Mouse (Mus musculus): ENCODE measurements around the gene Ndufb8.

The Ndufb8 gene

GRCm38 (mm10) chr19:44530018-44530417, 25.2 kb downstream of the Ndufb8 start:
- no peak for DNase-seq (ENCODE audit: low spot score)

- DNase-seq (ENCODE audit: low spot score) = no peak
Measured at GRCm38 (mm10) chr19:44525551-44526205, 29.6 kb downstream of the Ndufb8 start.

DNA sequence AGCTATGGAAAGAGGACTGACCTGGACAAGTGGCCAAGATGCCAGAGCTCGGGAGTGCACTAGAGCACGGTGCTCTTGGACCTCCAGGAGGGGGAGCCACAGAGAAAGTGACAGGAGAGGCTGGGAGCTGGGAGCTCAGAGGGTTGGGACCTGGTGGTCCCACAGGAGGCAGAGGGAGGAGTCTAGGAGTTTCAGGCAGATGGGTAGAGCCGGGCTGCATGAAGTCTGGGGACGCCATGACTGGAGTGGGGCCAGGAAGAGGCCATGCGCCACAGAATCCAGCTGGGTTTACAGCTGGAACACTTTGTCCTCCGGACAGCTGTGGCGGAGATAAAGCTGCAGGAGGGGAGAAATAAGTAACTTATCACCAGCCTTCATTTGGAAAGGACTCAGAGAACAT, 36.1 kb downstream of the Ndufb8 start:
- peak; percentile 22 for DNase-seq (ENCODE audit: low spot score)

GRCm38 (mm10) chr19:44517996-44518768, 37.1 kb downstream of the Ndufb8 start:
- DNase-seq (ENCODE audit: low spot score) = no peak

DNA sequence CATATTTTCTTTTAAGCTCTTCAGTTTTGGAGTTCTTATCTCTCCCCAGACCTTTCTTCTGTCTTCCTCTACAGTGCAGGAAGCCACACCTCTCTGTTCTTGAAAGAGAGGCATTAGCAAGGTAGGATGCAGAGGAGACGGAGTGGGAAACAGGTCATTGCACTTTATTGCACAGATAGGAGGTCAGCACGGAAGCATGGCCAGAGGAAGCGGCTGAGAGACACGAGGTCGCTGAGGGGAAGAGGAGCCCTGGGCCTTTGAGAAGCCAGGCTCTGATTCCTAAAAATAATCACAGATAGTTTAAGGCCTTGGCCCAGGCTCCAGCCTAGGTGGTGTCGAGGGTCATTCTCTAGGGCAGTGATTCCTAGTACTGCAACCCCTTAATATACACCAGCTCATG, 39.5 kb downstream of the Ndufb8 start:
- DNase-seq (ENCODE audit: low spot score) = no peak

DNA sequence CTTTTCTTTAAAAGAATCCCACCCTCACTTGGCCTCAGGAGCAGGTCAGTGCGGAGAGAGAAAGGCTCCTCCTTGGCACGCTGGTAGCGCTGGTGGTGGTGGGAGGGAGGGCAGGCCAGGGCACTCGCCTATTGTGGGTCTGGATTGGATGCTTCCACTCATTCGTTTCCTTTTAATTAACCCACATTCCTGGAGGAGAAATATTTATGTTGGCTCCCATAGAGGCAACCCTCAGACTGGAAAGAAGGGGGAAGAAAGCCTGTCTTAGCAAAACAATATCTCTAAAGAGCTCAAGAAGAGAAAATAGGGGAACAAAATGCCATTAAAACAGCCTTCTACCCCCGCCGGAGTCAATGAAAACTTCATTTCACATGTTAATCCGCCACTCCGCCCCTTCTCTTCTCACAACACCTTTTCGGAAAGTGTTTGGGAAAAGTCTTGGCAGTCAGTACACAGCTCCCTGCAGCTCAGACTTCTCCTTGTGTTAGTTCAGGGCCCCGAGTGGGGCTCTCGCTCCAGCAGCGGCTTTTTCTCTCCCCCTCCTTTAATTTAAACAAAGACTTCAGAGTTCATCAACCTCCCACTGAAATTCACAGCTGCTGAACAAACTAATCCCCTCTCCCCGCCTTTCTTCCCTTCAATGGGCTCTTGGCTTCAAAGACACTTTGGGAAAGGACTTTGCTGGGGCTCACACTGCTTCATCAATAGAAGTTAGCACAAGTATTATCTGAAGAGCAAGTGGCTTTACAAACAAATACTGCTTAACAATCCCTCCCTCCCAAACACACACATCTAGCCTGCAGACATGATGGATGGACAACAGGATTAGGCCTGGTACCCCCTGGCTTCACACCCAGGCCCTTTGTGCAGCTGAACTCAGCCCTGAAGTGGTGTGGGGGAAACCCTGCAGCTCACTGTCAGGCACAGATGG, 40.5 kb downstream of the Ndufb8 start:
- no peak for DNase-seq (ENCODE audit: low spot score)

DNA sequence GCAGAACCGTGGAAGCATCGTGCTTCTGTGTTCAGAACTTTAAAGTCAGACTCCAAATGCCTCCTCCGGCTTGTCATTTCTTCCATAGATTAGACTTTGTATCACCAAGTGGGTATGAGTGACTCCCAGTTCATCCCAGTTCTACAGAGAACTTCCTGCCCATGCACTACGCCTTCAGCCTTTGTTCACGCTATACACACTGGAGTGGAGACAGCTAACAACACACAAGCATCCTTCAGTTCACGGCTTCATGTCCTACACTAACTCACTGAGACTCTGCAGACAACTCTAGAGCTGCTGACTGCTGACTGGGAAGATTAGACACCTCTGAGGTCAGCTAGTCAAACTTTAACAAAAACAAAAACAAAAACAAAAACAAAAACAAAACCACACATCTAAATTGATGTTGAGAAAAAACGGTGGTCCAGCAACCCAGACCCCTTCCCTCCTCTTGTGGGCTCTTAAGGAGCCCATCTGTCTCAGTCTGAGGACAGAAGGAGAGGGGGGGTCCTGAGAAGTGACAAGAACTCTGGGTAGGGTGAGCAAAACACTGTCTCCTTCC, 41.2 kb downstream of the Ndufb8 start:
- no peak for DNase-seq (ENCODE audit: low spot score)

GRCm38 (mm10) chr19:44513054-44513833, 42.0 kb downstream of the Ndufb8 start:
- DNase-seq (ENCODE audit: low spot score) = no peak

DNA sequence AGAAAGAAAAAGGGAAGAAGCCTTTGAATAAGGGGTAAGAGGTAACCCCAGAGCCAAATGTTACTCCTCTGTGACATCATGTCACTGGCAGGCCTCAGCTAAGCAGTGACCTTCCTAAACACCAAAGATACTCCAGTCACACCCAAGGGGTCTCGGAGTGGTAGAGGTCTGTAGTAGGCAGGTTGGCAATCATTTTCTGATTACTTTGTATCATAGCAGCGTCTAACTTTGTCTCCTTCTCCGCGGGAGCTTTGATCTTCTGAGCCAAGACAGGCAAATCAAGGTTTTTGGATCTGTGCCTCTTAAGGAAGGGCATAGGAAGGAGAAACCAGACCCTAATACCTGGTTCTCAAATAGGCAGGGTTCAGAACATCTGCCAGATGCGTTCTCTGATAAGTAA, 42.6 kb downstream of the Ndufb8 start:
- DNase-seq (ENCODE audit: low spot score) = no peak

- DNase-seq (ENCODE audit: low spot score) = no peak
Measured at GRCm38 (mm10) chr19:44511451-44512231, 43.6 kb downstream of the Ndufb8 start.

- DNase-seq (ENCODE audit: low spot score) = no peak
Measured at GRCm38 (mm10) chr19:44510534-44511175, 44.6 kb downstream of the Ndufb8 start.

GRCm38 (mm10) chr19:44502741-44503140, 52.5 kb downstream of the Ndufb8 start:
- DNase-seq (ENCODE audit: low spot score) = no peak

DNA sequence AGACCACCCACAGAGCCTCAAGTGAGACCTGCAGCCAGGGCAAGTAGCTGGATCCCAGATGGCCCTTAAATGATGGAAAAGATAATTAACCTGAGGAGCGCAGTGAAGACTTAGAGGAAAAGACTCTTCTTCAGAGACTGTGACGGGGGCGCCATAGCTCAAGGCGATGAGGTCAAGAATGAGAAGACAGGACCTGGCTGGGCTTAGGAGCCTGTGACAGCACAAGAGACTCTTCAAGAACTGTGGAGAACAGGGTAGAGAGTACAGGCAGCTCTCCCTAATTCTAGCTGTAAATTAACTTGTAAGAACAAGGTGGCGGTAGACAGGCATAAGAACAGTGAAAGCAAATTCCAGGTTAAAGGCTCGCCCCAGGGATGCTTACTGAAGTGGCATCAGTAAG, 53.3 kb downstream of the Ndufb8 start:
- DNase-seq (ENCODE audit: low spot score) = no peak

- DNase-seq (ENCODE audit: low spot score) = no peak
Measured at GRCm38 (mm10) chr19:44500240-44500639, 55.0 kb downstream of the Ndufb8 start.

DNA sequence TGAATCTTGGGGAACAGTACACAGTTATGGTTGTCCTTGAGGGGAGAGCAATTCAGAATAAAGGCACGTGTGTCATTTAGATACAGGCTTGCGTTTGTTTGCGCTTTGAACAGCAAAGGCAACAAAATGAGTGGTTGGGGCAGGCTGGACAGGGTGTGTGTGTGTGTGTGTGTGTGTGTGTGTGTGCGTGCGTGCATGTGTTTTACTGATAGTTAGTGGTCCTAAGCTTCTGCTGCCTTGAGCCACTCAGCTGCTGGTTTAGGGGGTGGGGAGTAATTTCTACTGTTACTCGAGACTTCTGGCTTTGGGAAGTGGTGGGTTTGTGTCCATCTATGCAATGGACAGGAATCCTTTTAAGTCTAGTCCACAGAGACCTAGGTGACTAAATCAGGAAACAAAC, 56.3 kb downstream of the Ndufb8 start:
- DNase-seq (ENCODE audit: low spot score) = no peak
